Mouse (Mus musculus) Muller cell, postnatal 12 days (primary cell): ENCODE data around the gene Brca1.
"Not testable (repeated sequence)": the region's sequence is repeated elsewhere in the genome, so short reads cannot be mapped to it uniquely, and the experiment has no call there.

Source experiments
- DNase-seq: peaks from one replicate; pipeline ENCODE4 v3.0.0-alpha.2; 2015; ENCODE audit errors: inconsistent ontology term

Brca1 gene

GRCm38 (mm10) chr11:101450394-101450793, 101.4 kb downstream of the Brca1 start:
- no peak for DNase-seq

- DNase-seq: not testable (repeated sequence)
These were observed 102.2 kb downstream of the Brca1 start for GRCm38 (mm10) chr11:101449596-101449995.

- no peak for DNase-seq
These were observed 102.9 kb downstream of the Brca1 start for GRCm38 (mm10) chr11:101448899-101449298.

GRCm38 (mm10) chr11:101448274-101448746, 103.4 kb downstream of the Brca1 start, which contains the start of gene Ifi35:
Ifi35 (plus strand) TSS chr11:101448407.
- peak; percentile 88 for DNase-seq

DNA sequence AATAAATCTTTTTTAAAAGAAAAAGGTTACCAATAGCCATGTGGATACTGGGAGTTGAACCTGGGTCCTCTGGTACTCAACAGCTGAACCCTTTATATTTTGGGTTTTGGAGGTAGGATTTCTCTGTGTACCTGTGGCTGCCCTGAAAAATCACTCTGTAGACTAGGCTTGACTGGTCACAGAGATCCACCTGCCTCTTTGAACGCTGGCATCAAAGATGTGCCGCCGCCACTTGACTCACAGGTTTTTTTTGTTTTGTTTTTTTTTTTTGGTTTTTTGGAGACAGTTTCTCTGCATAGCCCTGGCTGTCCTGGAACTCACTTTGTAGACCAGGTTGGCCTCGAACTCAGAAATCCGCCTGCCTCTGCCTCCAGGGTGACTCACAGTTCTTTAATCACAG, 104.0 kb downstream of the Brca1 start:
- no peak for DNase-seq

GRCm38 (mm10) chr11:101446860-101447259, 104.9 kb downstream of the Brca1 start:
- DNase-seq: not testable (repeated sequence)

DNA sequence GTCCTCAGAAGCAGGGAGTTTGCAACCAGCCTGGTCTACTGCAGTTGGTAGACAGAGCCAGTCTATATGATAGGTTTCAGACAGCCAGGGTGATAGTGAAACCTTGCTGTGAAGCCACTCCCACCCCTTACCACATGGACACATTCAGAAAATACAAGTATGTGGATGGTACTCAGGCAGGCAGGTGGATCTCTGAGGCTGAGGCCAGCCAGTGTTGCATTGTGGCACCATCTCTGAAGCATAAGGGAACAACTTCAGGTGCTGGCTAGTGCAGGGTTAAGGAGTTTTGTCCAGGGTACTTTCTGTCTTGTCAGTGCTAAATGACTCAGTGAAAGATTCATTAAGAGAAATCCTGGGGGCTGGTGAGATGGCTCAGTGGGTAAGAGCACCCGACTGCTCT, 105.4 kb downstream of the Brca1 start:
- no peak for DNase-seq

- DNase-seq: no peak
These were observed 109.0 kb downstream of the Brca1 start for GRCm38 (mm10) chr11:101442760-101443159.

GRCm38 (mm10) chr11:101442127-101442693, 109.5 kb downstream of the Brca1 start, which contains the start of gene Rpl27:
Rpl27 (plus strand) TSS chr11:101442298.
- DNase-seq: peak; percentile 100

- not testable (repeated sequence) for DNase-seq
These were observed 110.2 kb downstream of the Brca1 start for GRCm38 (mm10) chr11:101441450-101442126.
